Mouse (Mus musculus) embryonic facial prominence, embryonic 10.5 days (tissue): ENCODE data around the gene Gm21954. TPM values are rescaled to one million over a fixed set of nuclear protein-coding genes. Genes with fewer than 3 reads are reported as not detected.

Experiments
- DNase-seq: peaks from one replicate; pipeline ENCODE4 v3.0.0-alpha.2; 2017; ENCODE audit warnings: low spot score
- H3K27ac ChIP-seq: fragments of 300-500 bp; sonication (generic); replicated peaks from 2 replicates; pipeline ENCODE4 v1.5.1; 2016; ENCODE audit warnings: mild to moderate bottlenecking
- H3K27me3 ChIP-seq: fragments of 300-500 bp; sonication (generic); replicated peaks from 2 replicates; pipeline ENCODE4 v1.6.1; 2016; ENCODE audit warnings: low read depth, mild to moderate bottlenecking; ENCODE audit not compliant: poor library complexity, severe bottlenecking
- H3K36me3 ChIP-seq: fragments of 300-500 bp; sonication (generic); replicated peaks from 2 replicates; pipeline ENCODE4 v1.6.1; 2016; ENCODE audit warnings: mild to moderate bottlenecking, moderate library complexity
- H3K4me1 ChIP-seq: fragments of 300-500 bp; sonication (generic); 2 replicates; pipeline ENCODE4 v1.6.1; 2016
- H3K4me3 ChIP-seq: fragments of 300-500 bp; sonication (generic); 2 replicates; pipeline ENCODE4 v1.5.1; 2016; ENCODE audit warnings: mild to moderate bottlenecking, moderate library complexity
- H3K9me3 ChIP-seq: fragments of 300-500 bp; sonication (generic); 2 replicates; pipeline ENCODE4 v1.6.1; 2016; ENCODE audit warnings: mild to moderate bottlenecking
- WGBS: fragments of 180-500 bp; shearing (Covaris S2); methylation state at CpG from one replicate; pipeline ENCODE4 v1.1.7; 2016; 5-methylcytosine and 5-hydroxymethylcytosine counted together
- polyA plus RNA-seq: library from polyadenylated mRNA; unstranded; fragments of >200 nt; fragmentation: Nextera tagmentation; extraction: Ambion mirVana; gene quantifications from 2 replicates; pipeline ENCODE4 v1.2.1, GENCODE M21; 2016

Gm21954 gene
- polyA plus RNA-seq: not detected in 2 replicates

DNA sequence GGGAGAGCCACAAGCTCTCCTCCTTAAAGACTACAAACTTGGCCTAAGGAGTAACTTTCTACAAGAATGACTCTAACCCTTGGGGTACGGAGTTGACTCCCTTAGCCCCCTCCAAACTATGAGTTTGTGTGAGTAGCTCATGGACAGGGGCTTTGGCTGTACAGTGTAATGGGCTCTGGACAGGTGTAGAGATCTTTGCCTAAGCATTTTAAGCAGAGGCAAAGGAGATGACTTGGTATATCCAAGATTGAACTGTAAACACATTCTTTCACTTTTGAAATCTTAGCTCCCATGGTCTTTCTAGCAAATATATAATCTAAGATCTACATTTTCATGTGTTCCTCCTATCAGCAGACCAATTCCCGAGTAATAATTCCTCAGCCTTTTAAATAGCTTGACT, at the start of gene Gm21954:
Gene Gm21954 (minus strand): TSS at position 101 of the 400 bp plus-strand sequence.
- H3K27me3 ChIP-seq: no peaks in the 10 kb centered on the region
- H3K36me3 ChIP-seq: no peaks in the 10 kb centered on the region
- no peak within 1 kb of the TSS for H3K4me3 ChIP-seq
- 88% methylated on average over 2 of the region's 2 CpGs for WGBS
- H3K4me1 ChIP-seq: peaks cover 15% of the 10 kb centered on the region
- H3K9me3 ChIP-seq: no peaks in the 10 kb centered on the region
- no peak for DNase-seq
- no peak within 1 kb of the TSS for H3K27ac ChIP-seq

GRCm38 (mm10) chr3:55521776-55522175, 49.8 kb upstream of the Gm21954 start:
- no peak overlapping the region for H3K4me3 ChIP-seq
- no peaks in the 10 kb centered on the region for H3K36me3 ChIP-seq
- peaks cover 73% of the 10 kb centered on the region for H3K4me1 ChIP-seq
- peak overlapping the region; percentile 19; the same call in 1 of the 2 replicates for H3K27ac ChIP-seq
- DNase-seq: no peak
- 81% methylated on average over 8 of the region's 8 CpGs for WGBS
- peaks cover 2% of the 10 kb centered on the region; the same call in 1 of the 2 replicates for H3K27me3 ChIP-seq
- H3K9me3 ChIP-seq: no peaks in the 10 kb centered on the region

GRCm38 (mm10) chr3:55520240-55521180, 48.5 kb upstream of the Gm21954 start:
- WGBS: 22% methylated on average over 12 of the region's 12 CpGs
- peaks cover 81% of the 10 kb centered on the region for H3K4me1 ChIP-seq
- no peak overlapping the region for H3K4me3 ChIP-seq
- peak overlapping the region; percentile 57 for H3K27ac ChIP-seq
- DNase-seq: peak; percentile 77
- no peaks in the 10 kb centered on the region for H3K9me3 ChIP-seq
- H3K36me3 ChIP-seq: no peaks in the 10 kb centered on the region
- H3K27me3 ChIP-seq: peaks cover 2% of the 10 kb centered on the region; the same call in 1 of the 2 replicates

- Histone ChIP-seq H3K36me3 (0 out of 2 replicates have a peak, but pooled peaks cover 3% of the 10 kb centered on the region), H3K27me3 (0 out of 2 replicates have a peak, but pooled peaks cover 2% of the 10 kb centered on the region), H3K27ac (peak overlapping the region; percentile 68), H3K4me1 (peaks cover 54% of the 10 kb centered on the region), H3K9me3 (no peaks in the 10 kb centered on the region), H3K4me3 (no peak overlapping the region)
- WGBS: 65% methylated on average over 17 of the region's 17 CpGs
- DNase-seq: no peak
Measured at GRCm38 (mm10) chr3:55517454-55518014, 45.5 kb upstream of the Gm21954 start.

GRCm38 (mm10) chr3:55515966-55516365, 44.0 kb upstream of the Gm21954 start:
- peaks cover 48% of the 10 kb centered on the region for H3K4me1 ChIP-seq
- no peak overlapping the region for H3K4me3 ChIP-seq
- 0 out of 2 replicates have a peak, but pooled peaks cover 3% of the 10 kb centered on the region for H3K36me3 ChIP-seq
- 55% methylated on average over 5 of the region's 5 CpGs for WGBS
- DNase-seq: no peak
- H3K27me3 ChIP-seq: no peaks in the 10 kb centered on the region
- H3K9me3 ChIP-seq: no peaks in the 10 kb centered on the region
- no peak overlapping the region for H3K27ac ChIP-seq

- no peak for DNase-seq
- peaks cover 15% of the 10 kb centered on the region for H3K36me3 ChIP-seq
- H3K4me3 ChIP-seq: no peak overlapping the region
- H3K27me3 ChIP-seq: no peaks in the 10 kb centered on the region
- H3K9me3 ChIP-seq: no peaks in the 10 kb centered on the region
- no peak overlapping the region for H3K27ac ChIP-seq
- peaks cover 32% of the 10 kb centered on the region for H3K4me1 ChIP-seq
- 63% methylated on average over 6 of the region's 6 CpGs for WGBS
Measured at GRCm38 (mm10) chr3:55511658-55512057, 39.6 kb upstream of the Gm21954 start.

- H3K27ac ChIP-seq: no peak overlapping the region
- H3K4me1 ChIP-seq: peaks cover 21% of the 10 kb centered on the region
- no peak overlapping the region for H3K4me3 ChIP-seq
- peaks cover 20% of the 10 kb centered on the region for H3K36me3 ChIP-seq
- H3K27me3 ChIP-seq: no peaks in the 10 kb centered on the region
- no peak for DNase-seq
- no peaks in the 10 kb centered on the region for H3K9me3 ChIP-seq
- WGBS: 92% methylated on average over 7 of the region's 7 CpGs
Measured at GRCm38 (mm10) chr3:55510198-55510597, 38.2 kb upstream of the Gm21954 start.

DNA sequence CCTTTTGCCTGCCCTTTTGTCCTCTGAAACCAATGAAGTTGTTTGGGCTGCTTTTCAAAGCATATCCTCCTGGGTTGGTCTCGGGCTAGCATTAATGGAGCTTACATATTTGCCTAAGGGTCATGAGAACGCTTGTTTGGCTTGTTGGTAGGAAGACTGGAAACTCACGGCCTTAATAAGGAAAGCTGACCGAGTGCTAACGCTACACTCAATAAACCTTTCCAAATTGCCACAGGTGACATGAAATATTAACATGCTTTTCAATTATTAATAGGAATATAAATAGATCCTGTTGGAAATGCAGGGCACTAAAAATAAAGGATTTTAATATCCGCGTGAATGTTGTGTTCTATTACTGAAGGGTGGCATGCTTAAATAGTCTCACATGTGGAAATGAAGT, 27.3 kb upstream of the Gm21954 start:
- DNase-seq: no peak
- Histone ChIP-seq H3K4me3 (no peak overlapping the region), H3K36me3 (peaks cover 9% of the 10 kb centered on the region), H3K9me3 (no peaks in the 10 kb centered on the region), H3K27ac (no peak overlapping the region), H3K27me3 (no peaks in the 10 kb centered on the region), H3K4me1 (peaks cover 37% of the 10 kb centered on the region)
- 87% methylated on average over 7 of the region's 7 CpGs for WGBS

DNA sequence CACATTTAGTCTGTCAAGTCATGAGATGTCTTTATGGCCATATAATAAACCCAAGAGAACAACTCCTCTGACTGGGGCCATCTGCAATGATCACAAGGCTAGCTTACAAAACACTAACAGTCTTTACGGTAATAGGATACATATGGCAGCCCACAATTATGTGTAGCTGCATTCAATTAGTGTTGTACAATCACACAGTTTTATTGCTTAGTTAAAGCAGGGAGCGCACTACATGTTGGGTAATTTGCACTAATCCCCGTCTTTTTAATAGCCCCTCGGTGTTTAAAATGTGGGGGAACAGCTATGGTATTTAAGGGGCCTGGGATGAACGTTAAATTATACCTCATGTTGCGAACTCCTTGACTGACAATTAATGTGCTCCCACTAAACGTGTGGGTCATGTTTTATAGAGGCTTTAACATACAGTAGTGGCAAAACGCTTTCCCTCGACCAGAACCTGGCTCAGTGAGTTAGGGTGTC, 24.5 kb upstream of the Gm21954 start:
- Histone ChIP-seq H3K27ac (peak overlapping the region; percentile 66), H3K4me1 (peaks cover 47% of the 10 kb centered on the region), H3K27me3 (0 out of 2 replicates have a peak, but pooled peaks cover 5% of the 10 kb centered on the region), H3K36me3 (peaks cover 3% of the 10 kb centered on the region; the same call in 1 of the 2 replicates), H3K9me3 (no peaks in the 10 kb centered on the region), H3K4me3 (no peak overlapping the region)
- 46% methylated on average over 9 of the region's 9 CpGs for WGBS
- peak; percentile 29 for DNase-seq

DNA sequence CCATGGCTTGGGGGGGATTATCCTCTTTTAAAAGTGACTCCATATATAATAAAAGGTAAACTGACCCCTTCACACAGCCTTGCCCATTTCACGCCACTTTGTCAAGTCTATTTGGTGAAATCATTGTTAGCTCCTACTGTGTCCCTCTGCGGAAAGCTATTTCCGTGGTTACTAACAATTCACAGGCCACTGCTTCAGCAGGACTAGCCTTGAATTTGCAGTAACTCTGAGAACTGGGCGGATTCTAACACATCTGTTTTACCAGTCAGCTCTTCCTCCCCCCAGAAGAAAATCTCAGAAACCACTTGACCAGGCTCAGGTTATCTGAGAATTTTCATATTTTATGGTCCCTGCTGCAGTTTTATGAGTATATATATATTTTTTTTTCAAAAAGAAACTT, 23.9 kb upstream of the Gm21954 start:
- no peak overlapping the region for H3K4me3 ChIP-seq
- peaks cover 53% of the 10 kb centered on the region for H3K4me1 ChIP-seq
- H3K27me3 ChIP-seq: 0 out of 2 replicates have a peak, but pooled peaks cover 5% of the 10 kb centered on the region
- peaks cover 3% of the 10 kb centered on the region; the same call in 1 of the 2 replicates for H3K36me3 ChIP-seq
- peak overlapping the region; percentile 57 for H3K27ac ChIP-seq
- H3K9me3 ChIP-seq: no peaks in the 10 kb centered on the region
- peak; percentile 33 for DNase-seq
- WGBS: 23% methylated on average over 4 of the region's 4 CpGs

DNA sequence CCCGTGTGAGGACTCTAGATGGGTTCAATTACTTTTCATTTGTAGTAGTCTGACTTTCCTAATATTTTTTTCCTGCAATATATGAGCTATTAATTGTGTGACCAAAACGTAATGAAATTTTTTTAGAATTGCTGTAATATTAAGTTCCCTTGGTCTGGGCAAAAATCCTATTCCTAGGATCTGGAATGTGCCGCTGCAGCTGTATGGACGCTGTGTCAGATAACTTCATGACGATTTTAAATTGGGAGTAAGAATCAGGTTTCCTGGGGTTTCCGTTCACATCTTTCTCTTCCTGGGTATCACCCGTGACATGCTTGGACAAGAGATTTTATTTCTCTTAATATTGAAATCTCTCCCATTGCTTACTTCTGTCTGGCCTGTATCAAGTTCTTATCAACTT, 23.2 kb upstream of the Gm21954 start:
- peaks cover 3% of the 10 kb centered on the region; the same call in 1 of the 2 replicates for H3K36me3 ChIP-seq
- H3K4me3 ChIP-seq: no peak overlapping the region
- peaks cover 53% of the 10 kb centered on the region for H3K4me1 ChIP-seq
- no peaks in the 10 kb centered on the region for H3K9me3 ChIP-seq
- DNase-seq: no peak
- 58% methylated on average over 7 of the region's 7 CpGs for WGBS
- H3K27me3 ChIP-seq: 0 out of 2 replicates have a peak, but pooled peaks cover 5% of the 10 kb centered on the region
- peak overlapping the region; percentile 57; the same call in 1 of the 2 replicates for H3K27ac ChIP-seq

DNA sequence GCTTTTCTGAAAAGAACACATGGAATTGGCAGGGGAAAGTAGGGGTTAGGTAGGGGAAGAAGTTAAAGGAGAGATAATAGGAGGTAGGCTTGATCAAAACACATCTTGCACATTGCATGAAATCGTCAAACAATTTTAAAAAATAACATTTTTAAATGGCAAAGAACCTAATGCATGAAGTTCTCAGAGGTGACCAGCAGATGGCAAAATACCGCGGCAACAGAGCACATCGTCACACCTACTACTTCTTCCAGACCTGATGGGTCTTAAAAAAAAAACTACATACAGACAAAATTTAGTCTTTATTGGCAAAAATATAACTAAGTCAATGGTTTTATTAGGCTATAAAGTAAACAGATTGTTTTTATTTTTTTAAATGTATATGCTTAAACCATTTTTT, 22.3 kb upstream of the Gm21954 start:
- no peaks in the 10 kb centered on the region for H3K36me3 ChIP-seq
- no peaks in the 10 kb centered on the region for H3K9me3 ChIP-seq
- 0 out of 2 replicates have a peak, but pooled peaks cover 5% of the 10 kb centered on the region for H3K27me3 ChIP-seq
- no peak overlapping the region for H3K27ac ChIP-seq
- H3K4me3 ChIP-seq: no peak overlapping the region
- no peak for DNase-seq
- peaks cover 54% of the 10 kb centered on the region for H3K4me1 ChIP-seq
- 43% methylated on average over 4 of the region's 4 CpGs for WGBS
